Mouse (Mus musculus) gastrocnemius, adult 2 months (tissue): ENCODE measurements at regions not wholly inside any gene's neighbourhood (a gene's known extent, or its start where the extent isn't known, plus 50 kb on each side); places are given as distances from the start of the nearest gene placed in this dataset.

Experiments used
- DNase-seq: peaks from one replicate; pipeline ENCODE4 v3.0.0; 2022
- H3K27ac ChIP-seq: fragments of 200-600 bp; 2 replicates; pipeline ENCODE4 v1.8.1; 2022; ENCODE audit warnings: mild to moderate bottlenecking
- H3K4me3 ChIP-seq: fragments of 200-600 bp; 2 replicates; pipeline ENCODE4 v1.8.1; 2022; ENCODE audit warnings: mild to moderate bottlenecking, moderate library complexity
- CTCF ChIP-seq: fragments of 200-600 bp; IDR thresholded peaks from 2 replicates; pipeline ENCODE4 v1.8.1; 2022; ENCODE audit warnings: antibody characterized with exemption, mild to moderate bottlenecking, moderate library complexity
- intact Hi-C: fragments of 180-260 bp; cut with DNase I; formaldehyde crosslinking; loops from one replicate; pipeline ENCODE4 v1.15.1; 2025

- Histone ChIP-seq H3K4me3 (no peak overlapping the region), H3K27ac (no peak overlapping the region)
- DNase-seq, result no peak
- intact Hi-C loops, result no loop called here
- no peak for TF ChIP-seq CTCF
Observed at GRCm38 (mm10) chr2:79120610-79121345, 134.4 kb upstream of the Itga4 start.

GRCm38 (mm10) chr2:79122530-79122929 lies 132.7 kb upstream of the Itga4 start:
- Histone ChIP-seq H3K4me3 (no peak overlapping the region), H3K27ac (no peak overlapping the region)
- intact Hi-C loops, result no loop called here
- no peak for TF ChIP-seq CTCF
- no peak for DNase-seq

- no peak for DNase-seq
- no peak overlapping the region for H3K27ac ChIP-seq
- H3K4me3 ChIP-seq, result no peak overlapping the region
- intact Hi-C loops, result no loop called here
- no peak for TF ChIP-seq CTCF
Observed at GRCm38 (mm10) chr2:79124272-79124976, 130.8 kb upstream of the Itga4 start.

- intact Hi-C loops, result no loop called here
- TF ChIP-seq CTCF, result no peak
- Histone ChIP-seq H3K27ac (no peak overlapping the region), H3K4me3 (no peak overlapping the region)
- no peak for DNase-seq
Observed at GRCm38 (mm10) chr2:79126170-79126879, 128.9 kb upstream of the Itga4 start.

- intact Hi-C loops, result no loop called here
- no peak for TF ChIP-seq CTCF
Observed at GRCm38 (mm10) chr2:79126996-79127741, 128.1 kb upstream of the Itga4 start.

GRCm38 (mm10) chr2:79127822-79128221 lies 127.4 kb upstream of the Itga4 start:
- no peak for DNase-seq
- TF ChIP-seq CTCF, result no peak
- no peak overlapping the region for H3K27ac ChIP-seq
- H3K4me3 ChIP-seq, result no peak overlapping the region
- intact Hi-C loops, result no loop called here

More at GRCm38 (mm10) chr2:79126996-79127741, 128.1 kb upstream of the Itga4 start:
- Histone ChIP-seq H3K4me3 (no peak overlapping the region), H3K27ac (no peak overlapping the region)
- no peak for DNase-seq

- no peak for TF ChIP-seq CTCF
- Histone ChIP-seq H3K27ac (no peak overlapping the region), H3K4me3 (no peak overlapping the region)
- no peak for DNase-seq
- intact Hi-C loops, result no loop called here
Observed at GRCm38 (mm10) chr2:79130660-79131059, 124.6 kb upstream of the Itga4 start.

- H3K27ac ChIP-seq, result no peak overlapping the region
- no peak overlapping the region for H3K4me3 ChIP-seq
- TF ChIP-seq CTCF, result no peak
- intact Hi-C loops, result no loop called here
- no peak for DNase-seq
Observed at GRCm38 (mm10) chr2:79131235-79131634, 124.0 kb upstream of the Itga4 start.

GRCm38 (mm10) chr2:79131743-79132517 lies 123.3 kb upstream of the Itga4 start:
- no peak for TF ChIP-seq CTCF
- no peak for DNase-seq
- no peak overlapping the region for H3K4me3 ChIP-seq
- H3K27ac ChIP-seq, result no peak overlapping the region
- intact Hi-C loops, result no loop called here

- DNase-seq, result no peak
- intact Hi-C loops, result no loop called here
- TF ChIP-seq CTCF, result no peak
- Histone ChIP-seq H3K4me3 (no peak overlapping the region), H3K27ac (no peak overlapping the region)
Observed at GRCm38 (mm10) chr2:79132518-79132845, 122.7 kb upstream of the Itga4 start.

GRCm38 (mm10) chr2:79134281-79134680 lies 120.9 kb upstream of the Itga4 start:
- TF ChIP-seq CTCF, result no peak
- intact Hi-C loops, result no loop called here
- Histone ChIP-seq H3K4me3 (no peak overlapping the region), H3K27ac (no peak overlapping the region)
- DNase-seq, result no peak

GRCm38 (mm10) chr2:79135986-79136385 lies 119.2 kb upstream of the Itga4 start:
- no peak for DNase-seq
- intact Hi-C loops, result no loop called here
- Histone ChIP-seq H3K4me3 (no peak overlapping the region), H3K27ac (no peak overlapping the region)
- no peak for TF ChIP-seq CTCF
